Mouse (Mus musculus): Measurements from ENCODE around the gene Scgb1c1. TPM values are rescaled to one million over a fixed set of nuclear protein-coding genes. Genes with fewer than 3 reads are reported as not detected.
A peak's percentile ranks its signal among the peaks of the same experiment; 100 is the strongest.
"Not testable (repeated sequence)": the region's sequence is repeated elsewhere in the genome, so short reads cannot be mapped to it uniquely, and the experiment has no call there.

The Scgb1c1 gene
- polyA plus RNA-seq, 3 experiments from 2014 or later = not detected

- ATAC-seq = no peak
These were observed 35.6 kb downstream of the Scgb1c1 start for GRCm38 (mm10) chr7:140880865-140881515.

GRCm38 (mm10) chr7:140881696-140882468, 36.5 kb downstream of the Scgb1c1 start, which contains the start of the genes Psmd13 and Sirt3:
TSS of gene Psmd13 (plus strand) at chr7:140881968.
TSS of gene Sirt3 (minus strand) at chr7:140882309.
- ATAC-seq = peak; percentile 96

- no peak for ATAC-seq
These were observed 37.1 kb downstream of the Scgb1c1 start for GRCm38 (mm10) chr7:140882469-140882803.

- ATAC-seq = not testable (repeated sequence)
These were observed 45.3 kb downstream of the Scgb1c1 start for GRCm38 (mm10) chr7:140890636-140891035.

GRCm38 (mm10) chr7:140894031-140894430, 48.7 kb downstream of the Scgb1c1 start:
- no peak for ATAC-seq

- no peak for ATAC-seq
These were observed 49.3 kb downstream of the Scgb1c1 start for GRCm38 (mm10) chr7:140894611-140895010.

Other genes with a start within 250 kb of the Scgb1c1 start
- gene Olfr46, start 244.3 kb upstream of the Scgb1c1 start, polyA plus RNA-seq (2017; shearing (Covaris generic)) = under 1 TPM in 1 of 3 experiments, not detected in 2; 0.08 TPM
- gene Olfr61, start 216.6 kb upstream of the Scgb1c1 start, polyA plus RNA-seq (2017; shearing (Covaris generic)) = not detected
- gene Olfr53, start 199.1 kb upstream of the Scgb1c1 start, polyA plus RNA-seq (2017; shearing (Covaris generic)) = not detected
- gene Olfr539, start 185.6 kb upstream of the Scgb1c1 start, polyA plus RNA-seq (2017; shearing (Covaris generic)) = under 1 TPM in 1 of 3 experiments, not detected in 2; 0.05 TPM
- under 1 TPM in 1 of 3 experiments, not detected in 2; 0.05 TPM for gene Olfr45, start 163.6 kb upstream of the Scgb1c1 start, polyA plus RNA-seq (2017; shearing (Covaris generic))
- not detected for gene Olfr541, start 148.3 kb upstream of the Scgb1c1 start, polyA plus RNA-seq (2017; shearing (Covaris generic))
- not detected for gene Cyp2e1, start 81.8 kb upstream of the Scgb1c1 start, polyA plus RNA-seq (2017; shearing (Covaris generic))
- not detected for gene Syce1, start 57.7 kb upstream of the Scgb1c1 start, polyA plus RNA-seq (2017; shearing (Covaris generic))
- gene Zfp941, start 23.4 kb upstream of the Scgb1c1 start, polyA plus RNA-seq (2017; shearing (Covaris generic)) = under 1 TPM in 2 of 3 experiments, not detected in 1; 0.40 TPM
- not detected for gene Urah, start 10.5 kb upstream of the Scgb1c1 start, polyA plus RNA-seq (2017; shearing (Covaris generic))
- gene Odf3, start 2.3 kb downstream of the Scgb1c1 start, polyA plus RNA-seq (2017; shearing (Covaris generic)) = not detected
- not detected for gene Gm45785, start 10.8 kb downstream of the Scgb1c1 start, polyA plus RNA-seq (2017; shearing (Covaris generic))
- gene Ric8a, start 11.4 kb downstream of the Scgb1c1 start, polyA plus RNA-seq (2017; shearing (Covaris generic)) = 10 to 100 TPM; 57.0 to 69.1 (median 66.3) TPM
- gene Bet1l, start 12.0 kb downstream of the Scgb1c1 start, polyA plus RNA-seq (2017; shearing (Covaris generic)) = 10 to 100 TPM; 43.0 to 59.7 (median 53.0) TPM
- 100 to 1,000 TPM in 2 of 3 experiments, 10 to 100 TPM in 1; 98.5 to 206 (median 105) TPM for gene Psmd13, start 36.4 kb downstream of the Scgb1c1 start, polyA plus RNA-seq (2017; shearing (Covaris generic))
- 10 to 100 TPM in 2 of 3 experiments, 1 to 10 TPM in 1; 9.1 to 10.8 (median 10.6) TPM for gene Sirt3, start 36.8 kb downstream of the Scgb1c1 start, polyA plus RNA-seq (2017; shearing (Covaris generic))
- not detected for gene Cox8b, start 54.9 kb downstream of the Scgb1c1 start, polyA plus RNA-seq (2017; shearing (Covaris generic))
- not detected for gene Nlrp6, start 75.4 kb downstream of the Scgb1c1 start, polyA plus RNA-seq (2017; shearing (Covaris generic))
- 10 to 100 TPM; 16.6 to 22.5 (median 18.2) TPM for gene Pgghg, start 95.8 kb downstream of the Scgb1c1 start, polyA plus RNA-seq (2017; shearing (Covaris generic))
- gene Ifitm5, start 104.7 kb downstream of the Scgb1c1 start, polyA plus RNA-seq (2017; shearing (Covaris generic)) = under 1 TPM in 1 of 3 experiments, not detected in 2; 0.46 TPM
- gene Gm45717, start 110.4 kb downstream of the Scgb1c1 start, polyA plus RNA-seq (2017; shearing (Covaris generic)) = not detected
- 10 to 100 TPM; 60.0 to 93.0 (median 74.2) TPM for gene Ifitm2, start 110.4 kb downstream of the Scgb1c1 start, polyA plus RNA-seq (2017; shearing (Covaris generic))
- gene Ifitm1, start 121.7 kb downstream of the Scgb1c1 start, polyA plus RNA-seq (2017; shearing (Covaris generic)) = 1 to 10 TPM in 1 of 3 experiments, under 1 TPM in 1, not detected in 1; 0.54 to 6.6 TPM
- 10 to 100 TPM in 1 of 3 experiments, 1 to 10 TPM in 2; 2.7 to 11.2 (median 3.0) TPM for gene Ifitm3, start 165.2 kb downstream of the Scgb1c1 start, polyA plus RNA-seq (2017; shearing (Covaris generic))
- under 1 TPM in 1 of 3 experiments, not detected in 2; 0.94 TPM for gene Ifitm6, start 172.4 kb downstream of the Scgb1c1 start, polyA plus RNA-seq (2017; shearing (Covaris generic))
- gene Gm17387, start 183.6 kb downstream of the Scgb1c1 start, polyA plus RNA-seq (2017; shearing (Covaris generic)) = not detected
- gene B4galnt4, start 215.6 kb downstream of the Scgb1c1 start, polyA plus RNA-seq (2017; shearing (Covaris generic)) = 10 to 100 TPM; 11.1 to 13.1 (median 12.5) TPM
- gene Pkp3, start 232.7 kb downstream of the Scgb1c1 start, polyA plus RNA-seq (2017; shearing (Covaris generic)) = 100 to 1,000 TPM; 413 to 487 (median 426) TPM